Mouse (Mus musculus): ENCODE measurements around the gene Olfr557. TPM values are rescaled to one million over a fixed set of nuclear protein-coding genes. Genes with fewer than 3 reads are reported as not detected.

The Olfr557 gene
- polyA plus RNA-seq (2012; ENCODE audit: low replicate concordance) = not detected in 2 replicates

DNA sequence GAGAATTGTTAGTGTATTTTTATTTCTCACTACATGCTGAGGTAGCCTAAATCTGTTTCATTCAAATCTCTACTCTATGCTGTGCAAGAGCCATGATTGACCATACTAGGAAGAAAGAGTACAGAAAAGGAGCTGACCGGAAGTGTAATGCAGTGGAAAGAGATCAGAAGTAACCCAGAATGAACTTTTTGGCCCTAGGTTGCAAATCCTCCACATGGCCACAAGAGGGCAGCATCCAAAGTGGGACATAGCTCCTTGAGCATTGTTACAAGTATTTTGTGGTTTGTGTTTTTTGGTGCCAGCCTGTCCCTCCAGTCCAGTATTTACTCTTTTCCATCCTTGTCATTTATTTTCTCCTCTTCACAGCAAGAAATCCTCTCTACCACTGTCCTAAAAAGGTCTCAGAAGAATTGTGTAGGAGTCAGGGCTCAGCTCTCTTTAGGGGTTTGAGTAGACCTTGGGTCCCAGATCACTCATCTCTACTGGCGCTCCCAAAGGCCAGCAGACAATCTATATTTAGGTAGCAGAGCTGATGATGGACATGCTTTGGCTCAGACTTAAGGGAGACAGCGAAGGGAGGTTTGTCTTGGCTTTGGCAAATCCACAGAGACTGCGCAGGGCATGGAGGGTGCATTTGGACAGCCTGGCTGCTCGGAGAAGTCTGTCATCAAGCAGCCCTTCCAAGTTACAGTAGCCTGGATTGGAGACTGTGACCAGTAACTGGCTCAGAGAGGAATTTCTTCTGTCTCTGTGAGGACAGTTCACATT lies at the start of gene Olfr557:
TSS of gene Olfr557 (plus strand) at position 553 of the 768 bp plus-strand sequence.

DNA sequence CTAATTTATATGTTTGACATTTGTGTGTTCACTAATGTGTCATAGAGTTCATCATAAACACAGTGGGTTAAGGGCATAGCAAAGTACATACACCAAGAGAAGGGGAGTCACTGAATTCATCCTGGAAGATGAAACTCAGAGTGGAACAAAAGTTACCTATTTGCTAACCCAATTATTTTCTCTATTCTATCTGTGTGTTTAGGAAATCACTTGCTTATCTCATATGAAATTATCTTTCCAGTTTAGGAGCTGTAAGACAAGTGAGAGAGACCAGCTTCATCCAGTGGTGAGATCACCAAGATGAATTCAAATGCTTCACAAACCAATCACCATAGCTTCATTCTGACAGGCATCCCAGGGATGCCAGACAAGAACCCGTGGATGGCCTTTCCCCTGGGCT lies 37.2 kb upstream of the Olfr557 start, which contains the start of gene Olfr555:
TSS of gene Olfr555 (plus strand) at position 301 of the 400 bp plus-strand sequence.

DNA sequence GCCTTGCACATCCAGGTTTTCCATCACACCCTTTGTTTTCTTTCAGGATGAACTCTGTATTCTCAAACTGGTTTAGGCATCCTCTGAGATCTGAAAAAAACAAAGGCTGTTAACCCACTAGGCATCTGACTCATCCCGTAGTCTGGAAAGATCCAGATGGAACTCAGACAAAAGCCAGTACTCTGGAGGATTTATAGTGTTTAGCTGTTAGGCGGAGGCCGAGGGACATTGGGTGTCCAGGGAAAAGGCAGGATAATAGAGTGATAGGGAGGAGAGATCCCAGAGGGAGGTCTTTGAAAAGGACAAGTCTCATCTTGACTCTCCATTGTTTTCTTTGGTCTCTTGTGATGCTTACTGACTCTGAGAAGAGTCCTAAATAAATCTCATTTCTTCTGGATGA lies 31.1 kb upstream of the Olfr557 start, which contains the start of gene Olfr556:
TSS of gene Olfr556 (plus strand) at position 301 of the 400 bp plus-strand sequence.

DNA sequence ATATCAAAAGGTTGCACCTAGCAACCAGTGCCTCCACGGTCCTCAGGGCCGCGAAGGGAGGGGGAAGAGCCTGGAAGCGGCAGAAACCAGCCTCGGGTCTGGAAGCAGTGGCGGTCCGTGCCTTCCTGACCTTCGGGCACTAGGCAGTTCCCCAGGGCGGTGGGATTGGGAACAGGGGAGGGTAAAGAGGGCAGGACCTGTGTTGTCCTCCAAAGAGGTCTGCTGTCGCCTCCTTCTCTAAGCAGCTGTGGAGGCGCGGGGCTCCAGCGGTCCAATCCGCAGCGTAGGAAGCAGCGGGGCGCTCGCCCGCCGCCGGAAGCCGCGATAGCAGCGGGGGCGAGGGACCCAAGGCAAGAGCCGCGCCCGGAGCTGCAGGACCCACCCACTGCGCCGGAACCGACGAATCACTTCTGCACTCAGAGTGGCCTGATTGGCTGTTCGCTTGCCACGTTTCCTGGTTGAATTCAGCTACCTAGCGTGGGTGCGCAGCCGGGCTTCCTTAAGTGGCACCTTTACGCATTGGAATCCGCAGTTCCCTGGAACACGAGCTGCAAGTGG lies 8.7 kb upstream of the Olfr557 start, which contains the start of gene Trim68:
TSS of gene Trim68 (minus strand) at position 384 of the 558 bp plus-strand sequence.

DNA sequence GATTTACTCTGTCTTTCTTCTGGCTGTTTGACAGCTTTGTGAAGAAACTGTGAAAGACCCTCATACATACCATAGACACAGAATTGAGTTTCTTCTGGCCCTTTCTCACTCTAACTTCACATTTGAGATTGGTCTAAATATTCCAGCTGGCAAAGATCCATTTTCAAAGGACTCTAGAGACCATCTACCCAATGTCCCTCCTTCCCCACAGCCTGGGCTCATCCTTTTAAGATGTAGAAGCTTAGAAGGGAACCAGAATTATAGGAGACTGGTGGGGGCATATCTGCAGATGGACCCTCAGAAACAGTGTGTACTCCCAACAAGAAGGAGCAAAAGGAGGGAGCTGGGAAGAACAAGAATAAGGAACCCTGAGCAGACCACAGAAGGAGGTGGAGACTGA lies 6.2 kb downstream of the Olfr557 start, which contains the start of gene Olfr558:
TSS of gene Olfr558 (plus strand) at position 301 of the 400 bp plus-strand sequence.

DNA sequence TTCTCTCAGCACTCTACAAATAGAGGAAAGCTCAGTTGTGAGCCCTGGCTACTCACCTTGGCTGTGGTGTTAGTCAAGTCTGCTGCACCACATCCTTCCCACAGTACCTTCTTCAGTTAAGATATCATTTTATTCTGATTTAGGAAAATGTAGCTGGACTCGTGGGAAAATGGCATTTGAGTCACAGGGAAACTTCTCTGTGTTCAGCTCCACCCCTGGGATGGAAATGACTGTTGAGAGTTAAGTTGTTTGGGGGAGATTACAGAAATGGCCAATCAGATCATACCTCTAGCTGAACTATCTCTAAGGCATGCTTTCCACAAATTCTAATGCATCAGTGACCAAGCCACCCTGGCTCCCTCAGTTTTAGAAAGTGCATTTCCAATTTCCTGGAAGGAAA lies 23.3 kb downstream of the Olfr557 start, which contains the start of gene Olfr33:
TSS of gene Olfr33 (minus strand) at position 101 of the 400 bp plus-strand sequence.

DNA sequence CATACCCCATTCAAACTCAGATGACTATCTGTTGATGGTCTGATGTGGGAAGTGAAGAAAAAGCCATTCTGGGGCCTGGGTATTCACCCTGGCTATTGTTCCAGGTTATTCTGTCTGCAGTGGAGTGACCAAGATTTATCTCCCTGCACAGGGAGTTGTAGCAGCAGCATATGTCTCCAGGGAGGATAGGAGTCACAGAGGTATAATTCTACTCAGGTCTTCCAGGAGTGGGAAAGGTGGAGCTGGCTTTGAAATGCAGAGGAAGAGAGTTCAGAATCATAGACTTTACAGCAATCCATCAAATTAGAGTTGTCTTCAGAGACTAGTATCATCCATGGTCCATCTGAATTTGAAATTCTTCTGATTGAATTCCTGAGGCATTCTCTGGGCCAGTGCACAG lies 31.7 kb downstream of the Olfr557 start, which contains the start of gene Olfr559:
TSS of gene Olfr559 (minus strand) at position 101 of the 400 bp plus-strand sequence.

Other genes with a start within 250 kb of the Olfr557 start
- gene Olfr543, start 214.2 kb upstream of the Olfr557 start, polyA plus RNA-seq (2012; ENCODE audit: low replicate concordance) = not detected in 2 replicates
- not detected in 2 replicates for gene Olfr544, start 207.6 kb upstream of the Olfr557 start, polyA plus RNA-seq (2012; ENCODE audit: low replicate concordance)
- not detected in 2 replicates for gene Olfr545, start 196.3 kb upstream of the Olfr557 start, polyA plus RNA-seq (2012; ENCODE audit: low replicate concordance)
- gene Olfr547, start 161.2 kb upstream of the Olfr557 start, polyA plus RNA-seq (2012; ENCODE audit: low replicate concordance) = not detected in 2 replicates
- gene Olfr548-ps1, start 155.0 kb upstream of the Olfr557 start, polyA plus RNA-seq (2012; ENCODE audit: low replicate concordance) = not detected in 2 replicates
- not detected in 2 replicates for gene Olfr549, start 146.0 kb upstream of the Olfr557 start, polyA plus RNA-seq (2012; ENCODE audit: low replicate concordance)
- gene Trim21, start 130.4 kb upstream of the Olfr557 start, polyA plus RNA-seq (2012; ENCODE audit: low replicate concordance) = 2.1 and 6.2 TPM in 2 replicates
- not detected in 2 replicates for gene Olfr550, start 124.5 kb upstream of the Olfr557 start, polyA plus RNA-seq (2012; ENCODE audit: low replicate concordance)
- not detected in 2 replicates for gene Olfr551, start 104.0 kb upstream of the Olfr557 start, polyA plus RNA-seq (2012; ENCODE audit: low replicate concordance)
- gene Olfr552, start 98.1 kb upstream of the Olfr557 start, polyA plus RNA-seq (2012; ENCODE audit: low replicate concordance) = 0.06 TPM in 1 of 2 replicates, not detected in the other
- gene Olfr553, start 77.7 kb upstream of the Olfr557 start, polyA plus RNA-seq (2012; ENCODE audit: low replicate concordance) = 0.37 TPM in 1 of 2 replicates, not detected in the other
- 0.07 TPM in 1 of 2 replicates, not detected in the other for gene Olfr554, start 57.5 kb upstream of the Olfr557 start, polyA plus RNA-seq (2012; ENCODE audit: low replicate concordance)
- gene Olfr555, start 37.1 kb upstream of the Olfr557 start, polyA plus RNA-seq (2012; ENCODE audit: low replicate concordance) = not detected in 2 replicates
- gene Olfr556, start 31.0 kb upstream of the Olfr557 start, polyA plus RNA-seq (2012; ENCODE audit: low replicate concordance) = not detected in 2 replicates
- 0.35 and 1.2 TPM in 2 replicates for gene Trim68, start 8.6 kb upstream of the Olfr557 start, polyA plus RNA-seq (2012; ENCODE audit: low replicate concordance)
- gene Olfr558, start 6.3 kb downstream of the Olfr557 start, polyA plus RNA-seq (2012; ENCODE audit: low replicate concordance) = not detected in 2 replicates
- gene Olfr33, start 23.2 kb downstream of the Olfr557 start, polyA plus RNA-seq (2012; ENCODE audit: low replicate concordance) = not detected in 2 replicates
- gene Olfr559, start 31.6 kb downstream of the Olfr557 start, polyA plus RNA-seq (2012; ENCODE audit: low replicate concordance) = not detected in 2 replicates
- gene Olfr560, start 63.5 kb downstream of the Olfr557 start, polyA plus RNA-seq (2012; ENCODE audit: low replicate concordance) = not detected in 2 replicates
- gene Olfr78, start 63.6 kb downstream of the Olfr557 start, polyA plus RNA-seq (2012; ENCODE audit: low replicate concordance) = not detected in 2 replicates
- gene Olfr561, start 75.3 kb downstream of the Olfr557 start, polyA plus RNA-seq (2012; ENCODE audit: low replicate concordance) = not detected in 2 replicates
- gene Olfr564, start 107.6 kb downstream of the Olfr557 start, polyA plus RNA-seq (2012; ENCODE audit: low replicate concordance) = not detected in 2 replicates
- not detected in 2 replicates for gene Olfr566, start 162.9 kb downstream of the Olfr557 start, polyA plus RNA-seq (2012; ENCODE audit: low replicate concordance)
- gene Olfr568, start 181.2 kb downstream of the Olfr557 start, polyA plus RNA-seq (2012; ENCODE audit: low replicate concordance) = not detected in 2 replicates
- not detected in 2 replicates for gene Olfr569, start 195.0 kb downstream of the Olfr557 start, polyA plus RNA-seq (2012; ENCODE audit: low replicate concordance)
- not detected in 2 replicates for gene Olfr570, start 198.7 kb downstream of the Olfr557 start, polyA plus RNA-seq (2012; ENCODE audit: low replicate concordance)
- not detected in 2 replicates for gene Olfr571, start 221.6 kb downstream of the Olfr557 start, polyA plus RNA-seq (2012; ENCODE audit: low replicate concordance)
- not detected in 2 replicates for gene Olfr572, start 228.5 kb downstream of the Olfr557 start, polyA plus RNA-seq (2012; ENCODE audit: low replicate concordance)
- 0.21 TPM in 1 of 2 replicates, not detected in the other for gene Olfr573-ps1, start 246.7 kb downstream of the Olfr557 start, polyA plus RNA-seq (2012; ENCODE audit: low replicate concordance)

Measured in leukemia stem cell, adult 10-12 weeks (primary cell).